Mouse (Mus musculus): ENCODE results near the gene Tmem159. TPM values are rescaled to one million over a fixed set of nuclear protein-coding genes. Genes with fewer than 3 reads are reported as not detected.
A peak's percentile ranks its signal among the peaks of the same experiment; 100 is the strongest.

The Tmem159 gene
- 12.0 and 14.8 TPM in 2 replicates for polyA plus RNA-seq (2012; rRNA removed)

DNA sequence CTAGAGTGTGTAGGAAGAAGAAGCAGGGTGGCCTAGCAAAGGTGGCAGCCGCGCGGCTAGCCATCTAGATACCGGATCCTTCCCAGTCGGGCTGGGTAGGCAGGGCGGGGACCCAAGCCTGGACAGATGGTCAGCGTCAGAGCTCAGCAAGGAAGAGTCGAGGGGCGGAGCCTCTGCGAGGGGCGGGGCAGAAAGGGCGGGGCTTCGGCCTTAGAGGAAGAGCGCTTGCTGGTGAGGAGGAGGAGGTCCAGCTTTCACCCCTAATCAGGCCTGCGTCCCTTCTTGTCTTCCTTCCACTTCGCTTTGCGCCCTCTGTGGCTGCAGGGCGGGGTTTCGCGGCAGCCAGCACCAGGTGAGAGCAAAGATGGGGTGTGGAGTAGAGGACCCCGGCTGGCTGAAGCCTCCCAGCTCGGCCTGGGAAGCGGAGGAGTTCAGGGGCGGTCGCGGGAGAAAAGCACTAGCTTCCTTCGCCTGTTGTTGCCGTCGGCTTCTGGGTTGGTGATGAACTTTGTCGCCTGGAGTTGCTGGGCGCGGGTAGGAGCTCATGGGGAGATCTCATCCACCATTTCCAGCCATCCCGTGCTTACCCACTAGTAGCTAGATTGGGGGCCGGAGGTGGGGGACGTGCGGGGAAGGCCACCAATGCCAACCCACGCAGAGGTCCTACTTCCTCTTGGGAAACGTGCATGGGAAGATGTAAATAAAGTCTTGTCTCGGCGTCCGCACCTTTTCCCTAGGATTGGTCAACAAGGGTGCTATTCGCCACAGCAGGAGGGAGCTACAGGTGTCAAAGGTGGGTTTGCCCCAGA, at the start of gene Tmem159:
Gene Tmem159, plus strand, starts transcription at position 190 of the 809 bp plus-strand sequence.
- DNase-seq (ENCODE audit: extremely low spot score in 1 of 2, low spot score in 1 of 2) = peak; percentile 41 to 70

DNA sequence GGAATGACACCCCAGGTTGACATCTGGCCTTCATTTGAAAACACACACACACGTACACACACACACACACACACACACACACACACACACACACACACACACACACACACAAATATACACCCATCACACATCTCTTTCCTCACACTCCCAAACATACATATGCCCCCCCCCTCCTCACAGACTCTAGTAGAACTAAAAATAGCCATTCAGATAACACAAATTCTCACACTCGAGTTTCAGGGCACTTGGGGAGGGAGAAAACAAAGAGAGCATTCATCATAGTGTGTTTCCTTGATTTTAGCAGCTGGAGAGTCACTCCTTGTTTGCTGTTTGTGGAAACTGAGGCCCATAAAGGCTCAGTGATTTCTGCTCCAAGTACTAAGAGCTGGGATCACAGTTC, 48.1 kb upstream of the Tmem159 start:
- no peak for DNase-seq (ENCODE audit: extremely low spot score in 1 of 2, low spot score in 1 of 2)

GRCm38 (mm10) chr7:120055479-120055878, 46.7 kb upstream of the Tmem159 start:
- DNase-seq (ENCODE audit: extremely low spot score in 1 of 2, low spot score in 1 of 2) = no peak

GRCm38 (mm10) chr7:120064045-120064444, 38.1 kb upstream of the Tmem159 start:
- no peak for DNase-seq (ENCODE audit: extremely low spot score in 1 of 2, low spot score in 1 of 2)

DNA sequence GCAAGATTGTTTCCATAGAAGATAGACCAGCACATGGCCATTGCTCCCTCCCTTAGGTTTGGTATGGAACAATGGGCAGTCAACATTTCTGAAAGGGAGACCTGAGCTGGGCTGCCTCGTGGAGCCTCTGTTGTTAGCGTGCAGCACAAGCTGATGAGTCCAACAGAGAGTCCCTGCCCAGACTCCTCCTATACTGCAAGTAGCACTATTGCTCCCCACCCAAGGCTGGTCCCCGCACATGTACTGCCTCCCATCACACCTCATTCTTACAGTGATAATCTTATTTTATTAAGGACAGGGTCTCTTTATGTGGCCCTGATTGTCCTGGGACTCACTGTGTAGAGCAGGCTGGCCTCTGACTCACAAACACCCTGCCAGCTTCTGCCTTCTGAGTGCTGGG, 34.0 kb upstream of the Tmem159 start:
- DNase-seq (ENCODE audit: extremely low spot score in 1 of 2, low spot score in 1 of 2) = no peak

DNA sequence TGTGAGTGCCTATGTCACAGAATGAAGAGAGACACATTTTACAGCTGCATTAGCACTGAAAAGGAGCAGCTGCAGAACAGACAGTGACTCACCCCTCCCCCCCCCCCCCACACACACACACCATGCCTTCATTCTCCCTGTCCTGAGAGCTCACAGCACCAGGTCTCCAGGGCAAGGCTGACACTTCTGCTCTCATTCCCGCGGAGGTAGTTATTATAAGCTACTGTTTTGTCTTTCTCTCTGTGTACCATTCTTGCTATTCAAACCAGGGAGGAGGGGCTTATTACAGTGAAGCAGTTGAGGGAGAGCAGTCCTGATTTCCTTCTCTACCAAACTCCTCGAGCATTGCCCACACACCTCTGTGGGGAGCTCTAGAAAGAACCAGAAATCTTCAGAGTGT, 33.0 kb upstream of the Tmem159 start:
- no peak for DNase-seq (ENCODE audit: extremely low spot score in 1 of 2, low spot score in 1 of 2)

DNA sequence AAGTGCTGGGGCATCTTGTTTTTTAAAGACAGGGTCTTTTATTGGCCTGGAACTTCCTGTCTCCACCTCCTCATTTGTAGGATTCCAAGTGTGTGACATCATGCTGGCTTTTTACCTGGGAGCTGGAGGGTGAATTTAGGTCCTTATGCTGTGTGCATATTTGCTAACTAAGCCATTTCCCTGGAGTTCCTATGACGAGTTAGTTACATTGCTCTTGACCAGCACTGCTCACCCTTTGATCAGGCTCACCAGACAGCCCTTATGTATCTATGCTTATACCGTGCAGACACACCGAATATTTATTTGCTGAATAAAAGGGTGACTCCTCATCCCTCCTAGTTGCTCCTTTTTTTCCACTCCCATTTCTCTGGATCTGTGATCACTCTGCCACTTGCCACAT, 22.0 kb upstream of the Tmem159 start:
- no peak for DNase-seq (ENCODE audit: extremely low spot score in 1 of 2, low spot score in 1 of 2)

GRCm38 (mm10) chr7:120093033-120093432, 9.1 kb upstream of the Tmem159 start:
- no peak for DNase-seq (ENCODE audit: extremely low spot score in 1 of 2, low spot score in 1 of 2)

- DNase-seq (ENCODE audit: extremely low spot score in 1 of 2, low spot score in 1 of 2) = peak in 1 of 2 experiments; percentile 55
These were observed 7.9 kb upstream of the Tmem159 start for GRCm38 (mm10) chr7:120094216-120094615.

GRCm38 (mm10) chr7:120095180-120095579, 7.0 kb upstream of the Tmem159 start, which contains the start of gene Dnah3:
Gene Dnah3, minus strand, starts transcription at chr7:120095280.
- no peak for DNase-seq (ENCODE audit: extremely low spot score in 1 of 2, low spot score in 1 of 2)

GRCm38 (mm10) chr7:120097845-120098244, 4.3 kb upstream of the Tmem159 start:
- peak in 1 of 2 experiments; percentile 80 for DNase-seq (ENCODE audit: extremely low spot score in 1 of 2, low spot score in 1 of 2)

- DNase-seq (ENCODE audit: extremely low spot score in 1 of 2, low spot score in 1 of 2) = peak in 1 of 2 experiments; percentile 68
These were observed 3.8 kb upstream of the Tmem159 start for GRCm38 (mm10) chr7:120098403-120098802.

DNA sequence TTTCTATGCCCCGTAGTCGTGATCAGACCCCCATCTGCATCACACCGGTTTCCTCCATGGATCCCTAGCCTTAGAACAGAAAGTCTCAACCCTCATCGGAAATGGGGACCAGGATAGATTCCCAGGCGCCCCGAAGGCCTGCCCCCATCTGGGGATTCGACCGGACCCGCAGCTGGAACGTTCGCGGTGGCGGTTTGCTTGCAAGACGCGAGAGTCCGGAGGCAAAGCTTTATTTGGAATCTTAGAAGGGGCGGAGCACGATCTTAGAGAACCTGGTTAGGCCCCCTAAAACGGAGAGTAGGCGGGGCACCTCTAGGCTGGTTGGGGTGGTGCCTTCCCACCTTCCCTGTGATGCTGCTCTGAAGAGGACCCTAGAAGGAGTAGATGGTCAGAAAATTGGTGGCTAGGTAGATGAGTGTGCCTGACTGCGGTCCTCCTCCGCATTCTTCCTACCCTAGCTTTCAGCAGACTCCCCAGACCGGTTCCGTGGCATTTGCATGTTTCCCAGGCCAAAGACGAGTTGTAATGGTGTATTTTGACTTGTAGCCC, 940 bp downstream of the Tmem159 start:
- DNase-seq (ENCODE audit: extremely low spot score in 1 of 2, low spot score in 1 of 2) = peak in 1 of 2 experiments; percentile 29

DNA sequence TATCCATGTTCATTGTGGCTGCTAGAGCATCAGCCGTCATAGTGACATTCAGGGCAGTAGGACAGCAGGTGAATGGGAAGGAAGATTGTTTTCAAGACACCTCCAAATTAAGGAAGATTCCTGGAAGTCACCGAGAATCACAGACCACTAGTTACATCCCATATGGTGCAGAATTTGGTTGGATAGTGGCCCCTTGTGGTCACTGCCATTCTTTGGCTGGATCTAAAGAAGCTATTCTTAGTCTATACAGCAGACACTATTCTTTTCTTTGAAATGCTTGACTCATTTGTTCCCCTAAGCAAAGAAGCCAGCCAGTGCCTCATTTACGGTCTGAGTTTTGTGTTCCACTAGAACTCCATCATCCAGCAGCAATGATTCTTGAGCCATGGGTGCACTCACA, 2.8 kb downstream of the Tmem159 start:
- peak in 1 of 2 experiments; percentile 49 for DNase-seq (ENCODE audit: extremely low spot score in 1 of 2, low spot score in 1 of 2)

- peak in 1 of 2 experiments; percentile 57 for DNase-seq (ENCODE audit: extremely low spot score in 1 of 2, low spot score in 1 of 2)
These were observed 4.2 kb downstream of the Tmem159 start for GRCm38 (mm10) chr7:120106356-120106755.

DNA sequence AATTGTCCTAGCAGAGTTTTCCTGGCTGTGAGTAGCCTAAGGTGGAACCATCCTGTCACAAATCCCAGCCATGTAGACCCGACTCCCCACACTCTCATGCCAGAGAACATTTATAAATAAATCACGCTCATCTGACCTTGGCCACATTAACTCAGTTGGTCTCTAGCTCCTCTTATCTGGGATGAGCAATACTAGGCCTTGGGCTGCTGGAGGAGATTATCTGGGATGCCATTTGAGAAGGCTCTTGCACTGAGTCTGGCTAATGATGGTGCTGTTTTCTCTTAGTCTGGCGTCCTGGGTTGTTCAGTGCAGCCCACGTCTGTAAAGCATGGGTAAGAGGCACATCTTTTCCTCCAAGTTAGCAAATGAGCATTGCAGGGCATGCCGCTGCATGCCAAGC, 7.5 kb downstream of the Tmem159 start:
- no peak for DNase-seq (ENCODE audit: extremely low spot score in 1 of 2, low spot score in 1 of 2)

DNA sequence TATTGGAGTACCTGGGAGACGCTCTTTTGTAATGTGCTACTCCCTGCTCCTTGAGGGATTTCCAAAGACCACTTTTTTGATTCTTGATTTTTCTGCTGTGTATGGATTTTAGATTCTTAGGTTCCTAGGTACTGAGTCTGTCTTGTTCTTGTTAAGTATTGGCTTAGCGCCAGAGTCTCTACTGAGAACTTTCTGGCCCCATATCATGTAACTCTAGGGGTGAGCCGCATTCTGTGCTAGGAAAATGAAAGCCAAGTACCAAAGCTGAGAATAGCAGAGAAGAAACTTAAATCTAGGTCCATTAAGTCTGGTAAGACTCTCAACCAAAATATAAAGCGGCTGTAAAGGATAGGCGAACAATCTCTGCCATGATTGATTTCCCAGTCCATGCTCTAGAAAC, 14.8 kb downstream of the Tmem159 start:
- no peak for DNase-seq (ENCODE audit: extremely low spot score in 1 of 2, low spot score in 1 of 2)

- no peak for DNase-seq (ENCODE audit: extremely low spot score in 1 of 2, low spot score in 1 of 2)
These were observed 15.4 kb downstream of the Tmem159 start for GRCm38 (mm10) chr7:120117529-120117928.

GRCm38 (mm10) chr7:120123776-120124175, 21.6 kb downstream of the Tmem159 start:
- DNase-seq (ENCODE audit: extremely low spot score in 1 of 2, low spot score in 1 of 2) = no peak

DNA sequence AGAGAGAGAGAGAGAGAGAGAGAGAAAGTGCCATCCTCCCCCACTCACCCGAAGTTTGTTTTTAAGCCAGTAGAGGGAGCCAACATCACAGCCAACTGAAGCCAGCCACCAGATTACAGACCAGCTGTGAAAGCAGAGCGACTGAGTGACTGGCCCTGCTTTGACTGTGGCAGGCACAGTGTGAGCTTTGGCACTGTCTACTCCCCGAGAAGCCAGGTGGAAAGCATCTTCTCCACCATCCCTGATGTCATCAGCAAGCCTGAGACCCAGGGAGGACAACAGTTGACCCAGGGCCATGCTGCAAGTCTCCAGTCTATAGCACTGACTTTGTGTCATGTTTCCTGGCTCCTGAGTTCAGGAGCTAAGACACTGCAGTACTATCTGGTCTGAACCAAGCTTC, 22.7 kb downstream of the Tmem159 start:
- peak; percentile 41 to 89 for DNase-seq (ENCODE audit: extremely low spot score in 1 of 2, low spot score in 1 of 2)

- no peak for DNase-seq (ENCODE audit: extremely low spot score in 1 of 2, low spot score in 1 of 2)
These were observed 25.0 kb downstream of the Tmem159 start for GRCm38 (mm10) chr7:120126976-120127685.
